10 mouse cellular contexts compared by ENCODE assay signal in genomic region chr11:17768345-17768759, GRCm38 (mm10).
DNase-seq lines count a peak whose midpoint lies in the region; ATAC-seq lines count a peak whose summit lies in the region.
"Had no signal": no experiment of that assay in that cellular context is flagged by ENCODE, and none has a peak within 500 bp of the region (broad histone marks: within the 10 kb centered on the region; RNA-seq: fewer than 3 reads in every experiment).

No protein-coding gene starts in this region.

- no peak for DNase-seq in kidney, adult 11 months
- DNase-seq in adrenal gland, postnatal 4 days (ENCODE audit: low spot score in 2 of 2), result peak; percentile 13 to 14
- peak; percentile 1 for DNase-seq in lung, postnatal 36 days
- no peak for DNase-seq in layer of hippocampus, postnatal 14 days (ENCODE audit: low spot score in 2 of 2)
- no peak for DNase-seq in thymus, postnatal 10 days (ENCODE audit: low spot score in 2 of 2)
- DNase-seq: gastrocnemius, postnatal 25 days had no signal

- no peaks in the 10 kb centered on the region for H3K36me3 ChIP-seq in kidney, embryonic 14.5 days (ENCODE audit: control insufficient read depth, insufficient read depth, low read length)
- H3K36me3 ChIP-seq in heart, embryonic 13.5 days, result no peaks in the 10 kb centered on the region

- H3K9ac ChIP-seq in kidney, embryonic 14.5 days (ENCODE audit: low read depth, low read length), result no peak overlapping the region
- no peak overlapping the region for H3K9ac ChIP-seq in heart, embryonic 13.5 days
- H3K9ac ChIP-seq: liver, embryonic 14.5 days had no signal

- no peak overlapping the region for H3K4me2 ChIP-seq in kidney, embryonic 14.5 days (replicated peaks; ENCODE audit: low read depth, low read length)
- no peak overlapping the region for H3K4me2 ChIP-seq in heart, embryonic 13.5 days

- H3K4me3 ChIP-seq in kidney, embryonic 14.5 days (ENCODE audit: low read length), result no peak overlapping the region
- no peak overlapping the region for H3K4me3 ChIP-seq in heart, embryonic 13.5 days

- no peaks in the 10 kb centered on the region for H3K27me3 ChIP-seq in kidney, embryonic 14.5 days (ENCODE audit: control insufficient read depth, insufficient read depth, low read length)
- peaks cover 17% of the 10 kb centered on the region; the same call in 1 of the 2 replicates for H3K27me3 ChIP-seq in heart, embryonic 13.5 days (replicated peaks)

- no peaks in the 10 kb centered on the region for H3K9me3 ChIP-seq in kidney, embryonic 14.5 days (ENCODE audit: control insufficient read depth, low read length)
- H3K9me3 ChIP-seq in heart, embryonic 13.5 days, result no peaks in the 10 kb centered on the region

- H3K4me1 ChIP-seq in kidney, embryonic 14.5 days (ENCODE audit: control insufficient read depth, insufficient read depth, low read length), result peaks cover 11% of the 10 kb centered on the region; the same call in 1 of the 2 replicates
- peaks cover 21% of the 10 kb centered on the region for H3K4me1 ChIP-seq in heart, embryonic 13.5 days

- peak; percentile 77; the same call in 1 of the 2 replicates for ATAC-seq in kidney, embryonic 14.5 days (ENCODE audit: low FRiP score, low TSS enrichment)
- no peak for ATAC-seq in heart, embryonic 13.5 days (ENCODE audit: extremely low read depth, insufficient number of reproducible peaks, low FRiP score, low TSS enrichment)
- ATAC-seq in erythroid progenitor cell, adult 5-6 weeks (replicated peaks; ENCODE audit: low FRiP score, poor library complexity, severe bottlenecking), result no peak

- H3K27ac ChIP-seq in kidney, embryonic 14.5 days (ENCODE audit: low read depth, low read length), result no peak overlapping the region
- H3K27ac ChIP-seq in heart, embryonic 13.5 days (replicated peaks), result peak overlapping the region; percentile 61
- H3K27ac ChIP-seq: liver, embryonic 14.5 days had no signal

Comparison
In these comparisons a context has a peak if more than half of its experiments do, and no peak if none do; other contexts are left out.
1. DNase-seq: peak in adrenal gland, postnatal 4 days (2 of 2) and lung, postnatal 36 days (single experiment); none in kidney, adult 11 months (single experiment), layer of hippocampus, postnatal 14 days (0 of 2) and thymus, postnatal 10 days (0 of 2).